Mouse (Mus musculus) cerebellum, adult 2 months (tissue): ENCODE results near the gene Ncbp2.

Source experiments
- CTCF ChIP-seq: fragments of 200-500 bp; IDR thresholded peaks from 2 replicates; pipeline ENCODE4 v1.5.1; 2011; ENCODE audit warnings: low read depth, mild to moderate bottlenecking, control low read depth, low read length, moderate library complexity, borderline replicate concordance; ENCODE audit not compliant: insufficient read depth
- POLR2A ChIP-seq: fragments of 200-500 bp; IDR thresholded peaks from 2 replicates; pipeline ENCODE4 v1.6.1; 2011; ENCODE audit warnings: low read length, control low read depth, borderline replicate concordance; ENCODE audit not compliant: insufficient read depth

DNA sequence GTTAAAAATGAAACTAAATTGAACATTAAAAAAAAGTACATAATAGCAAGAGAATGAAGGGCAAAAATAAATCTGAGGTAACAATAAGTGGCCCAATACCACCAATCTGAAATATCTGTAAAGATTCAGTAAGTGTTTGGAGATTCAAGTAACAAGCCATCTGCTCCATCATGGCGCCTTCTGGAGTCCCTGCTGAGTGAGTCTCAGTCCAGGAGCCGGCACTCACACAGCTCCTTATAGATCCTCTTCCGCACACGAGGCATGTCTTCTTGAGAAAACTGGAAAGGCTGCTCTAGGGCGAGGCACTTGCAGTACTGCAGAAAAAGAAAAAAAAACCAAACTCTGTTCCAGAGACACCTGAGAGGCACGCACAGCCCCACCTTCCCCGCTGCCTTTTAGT is 14.9 kb downstream of the Ncbp2 start:
- TF ChIP-seq POLR2A (no peak), CTCF (no peak)
